Mouse (Mus musculus) stomach, embryonic 16.5 days (tissue): ENCODE measurements at regions not wholly inside any gene's neighbourhood (a gene's known extent, or its start where the extent isn't known, plus 50 kb on each side); places are given as distances from the start of the nearest gene placed in this dataset.

ENCODE experiments used
- ATAC-seq: fragments of 200-750 bp; cut with Nextera tagmentation; 2 replicates; pipeline ENCODE4 v1.8.0; 2017; ENCODE audit warnings: moderate number of reproducible peaks, moderate TSS enrichment; ENCODE audit not compliant: insufficient read depth, low FRiP score
- H3K27ac ChIP-seq: fragments of 300-500 bp; sonication (generic); 2 replicates; pipeline ENCODE4 v1.5.1; 2014; ENCODE audit warnings: low read length
- H3K27me3 ChIP-seq: fragments of 300-500 bp; sonication (generic); 2 replicates; pipeline ENCODE4 v1.6.1; 2014; ENCODE audit warnings: low read length, control low read depth, mixed read lengths; ENCODE audit not compliant: control insufficient read depth, insufficient read depth
- H3K36me3 ChIP-seq: fragments of 300-500 bp; sonication (generic); 2 replicates; pipeline ENCODE4 v1.6.1; 2014; ENCODE audit warnings: low read length; ENCODE audit not compliant: control insufficient read depth, insufficient read depth
- H3K4me1 ChIP-seq: fragments of 300-500 bp; sonication (generic); 2 replicates; pipeline ENCODE4 v1.6.1; 2014; ENCODE audit warnings: low read length, control low read depth, mixed read lengths; ENCODE audit not compliant: control insufficient read depth, insufficient read depth
- H3K4me2 ChIP-seq: fragments of 300-500 bp; sonication (generic); 2 replicates; pipeline ENCODE4 v1.6.1; 2014; ENCODE audit warnings: low read depth, low read length, mixed read lengths
- H3K4me3 ChIP-seq: fragments of 300-500 bp; sonication (generic); replicated peaks from 2 replicates; pipeline ENCODE4 v1.5.1; 2014; ENCODE audit warnings: mild to moderate bottlenecking, low read length
- H3K9ac ChIP-seq: fragments of 300-500 bp; sonication (generic); 2 replicates; pipeline ENCODE4 v1.6.1; 2014; ENCODE audit warnings: low read length
- H3K9me3 ChIP-seq: fragments of 300-500 bp; sonication (generic); replicated peaks from 2 replicates; pipeline ENCODE4 v1.6.1; 2016; ENCODE audit warnings: low read length, control low read depth; ENCODE audit not compliant: control insufficient read depth
- WGBS: fragments of 180-500 bp; shearing (Covaris S2); extraction: QIAGEN DNeasy Blood & Tissue Kit; methylation state at CpG from one replicate; pipeline ENCODE4 v1.1.7; 2014; 5-methylcytosine and 5-hydroxymethylcytosine counted together

GRCm38 (mm10) chr13:71874986-71875385 lies 88.5 kb downstream of the Irx1 start:
- Histone ChIP-seq H3K4me1 (no peaks in the 10 kb centered on the region), H3K4me2 (no peak overlapping the region), H3K9me3 (no peaks in the 10 kb centered on the region), H3K4me3 (no peak overlapping the region), H3K36me3 (no peaks in the 10 kb centered on the region), H3K27ac (no peak overlapping the region), H3K27me3 (no peaks in the 10 kb centered on the region), H3K9ac (no peak overlapping the region)
- 38% methylated on average over 5 of the region's 5 CpGs for WGBS
- no peak for ATAC-seq

- no peaks in the 10 kb centered on the region for H3K9me3 ChIP-seq
- H3K4me3 ChIP-seq = no peak overlapping the region
- 74% methylated on average over 6 of the region's 6 CpGs for WGBS
These were observed 94.8 kb downstream of the Irx1 start for GRCm38 (mm10) chr13:71868763-71869162.

GRCm38 (mm10) chr13:71853426-71854025 lies 110.0 kb downstream of the Irx1 start:
- Histone ChIP-seq H3K4me3 (no peak overlapping the region), H3K4me2 (no peak overlapping the region), H3K36me3 (no peaks in the 10 kb centered on the region), H3K27ac (no peak overlapping the region), H3K27me3 (no peaks in the 10 kb centered on the region), H3K4me1 (no peaks in the 10 kb centered on the region), H3K9ac (no peak overlapping the region), H3K9me3 (no peaks in the 10 kb centered on the region)
- 68% methylated on average over 7 of the region's 7 CpGs for WGBS
- no peak for ATAC-seq

More at GRCm38 (mm10) chr13:71868763-71869162, 94.8 kb downstream of the Irx1 start:
- Histone ChIP-seq H3K4me1 (no peaks in the 10 kb centered on the region), H3K9ac (no peak overlapping the region), H3K4me2 (no peak overlapping the region), H3K27ac (no peak overlapping the region), H3K27me3 (no peaks in the 10 kb centered on the region), H3K36me3 (no peaks in the 10 kb centered on the region)
- ATAC-seq = no peak

GRCm38 (mm10) chr13:71804032-71804958 lies 159.2 kb downstream of the Irx1 start:
- H3K4me1 ChIP-seq = no peaks in the 10 kb centered on the region
- no peak overlapping the region for H3K9ac ChIP-seq
- no peaks in the 10 kb centered on the region for H3K36me3 ChIP-seq
- no peak overlapping the region for H3K4me2 ChIP-seq
- H3K27ac ChIP-seq = no peak overlapping the region
- 70% methylated on average over 16 of the region's 16 CpGs for WGBS
- no peaks in the 10 kb centered on the region for H3K27me3 ChIP-seq
- H3K9me3 ChIP-seq = no peaks in the 10 kb centered on the region
- no peak for ATAC-seq
- no peak overlapping the region for H3K4me3 ChIP-seq

- no peak overlapping the region for H3K4me3 ChIP-seq
- no peaks in the 10 kb centered on the region for H3K27me3 ChIP-seq
- no peaks in the 10 kb centered on the region for H3K36me3 ChIP-seq
- no peak for ATAC-seq
- no peak overlapping the region for H3K27ac ChIP-seq
- no peak overlapping the region for H3K9ac ChIP-seq
- H3K4me2 ChIP-seq = no peak overlapping the region
- H3K4me1 ChIP-seq = no peaks in the 10 kb centered on the region
- WGBS = 79% methylated on average over 6 of the region's 6 CpGs
- no peaks in the 10 kb centered on the region for H3K9me3 ChIP-seq
These were observed 165.2 kb downstream of the Irx1 start for GRCm38 (mm10) chr13:71798288-71798687.

- ATAC-seq = no peak
- Histone ChIP-seq H3K4me3 (no peak overlapping the region), H3K36me3 (no peaks in the 10 kb centered on the region), H3K4me2 (no peak overlapping the region), H3K9me3 (no peaks in the 10 kb centered on the region), H3K27ac (no peak overlapping the region), H3K9ac (no peak overlapping the region), H3K27me3 (no peaks in the 10 kb centered on the region), H3K4me1 (no peaks in the 10 kb centered on the region)
- 29% methylated on average over 10 of the region's 10 CpGs for WGBS
These were observed 178.8 kb downstream of the Irx1 start for GRCm38 (mm10) chr13:71784740-71785139.

GRCm38 (mm10) chr13:71747003-71747965 lies 216.2 kb downstream of the Irx1 start:
- Histone ChIP-seq H3K27ac (no peak overlapping the region), H3K27me3 (no peaks in the 10 kb centered on the region), H3K4me1 (no peaks in the 10 kb centered on the region), H3K4me2 (no peak overlapping the region), H3K9me3 (no peaks in the 10 kb centered on the region), H3K9ac (no peak overlapping the region), H3K4me3 (no peak overlapping the region), H3K36me3 (no peaks in the 10 kb centered on the region)
- 69% methylated on average over 11 of the region's 11 CpGs for WGBS
- ATAC-seq = no peak

- H3K9ac ChIP-seq = no peak overlapping the region
- H3K27me3 ChIP-seq = no peaks in the 10 kb centered on the region
- no peak overlapping the region for H3K4me3 ChIP-seq
- no peaks in the 10 kb centered on the region for H3K9me3 ChIP-seq
- 44% methylated on average over 3 of the region's 3 CpGs for WGBS
- no peaks in the 10 kb centered on the region for H3K4me1 ChIP-seq
- H3K36me3 ChIP-seq = no peaks in the 10 kb centered on the region
- no peak overlapping the region for H3K4me2 ChIP-seq
- no peak overlapping the region for H3K27ac ChIP-seq
- no peak for ATAC-seq
These were observed 217.0 kb downstream of the Irx1 start for GRCm38 (mm10) chr13:71746534-71746933.
